Mouse (Mus musculus) kidney, embryonic 14.5 days (tissue): Measurements from ENCODE around the gene Hoxb6. TPM values are rescaled to one million over a fixed set of nuclear protein-coding genes. Genes with fewer than 3 reads are reported as not detected.

ENCODE experiments used
- ATAC-seq: fragments of 200-750 bp; cut with Nextera tagmentation; 2 replicates; pipeline ENCODE4 v1.8.0; 2017; ENCODE audit warnings: moderate number of reproducible peaks, mild to moderate bottlenecking, moderate TSS enrichment, moderate library complexity; ENCODE audit not compliant: low FRiP score, low TSS enrichment
- H3K27ac ChIP-seq: fragments of 300-500 bp; sonication (generic); 2 replicates; pipeline ENCODE4 v1.5.1; 2014; ENCODE audit warnings: low read depth, mild to moderate bottlenecking, low read length, moderate library complexity, mixed read lengths
- H3K27me3 ChIP-seq: fragments of 300-500 bp; sonication (generic); 2 replicates; pipeline ENCODE4 v1.6.1; 2014; ENCODE audit warnings: mild to moderate bottlenecking, low read length; ENCODE audit not compliant: control insufficient read depth, insufficient read depth
- H3K36me3 ChIP-seq: fragments of 300-500 bp; sonication (generic); 2 replicates; pipeline ENCODE4 v1.6.1; 2014; ENCODE audit warnings: low read length, mixed read lengths; ENCODE audit not compliant: control insufficient read depth, insufficient read depth
- H3K4me1 ChIP-seq: fragments of 300-500 bp; sonication (generic); 2 replicates; pipeline ENCODE4 v1.6.1; 2014; ENCODE audit warnings: low read length, mixed read lengths; ENCODE audit not compliant: control insufficient read depth, insufficient read depth
- H3K4me2 ChIP-seq: fragments of 300-500 bp; sonication (generic); replicated peaks from 2 replicates; pipeline ENCODE4 v1.6.1; 2014; ENCODE audit warnings: low read depth, mild to moderate bottlenecking, low read length
- H3K4me3 ChIP-seq: fragments of 300-500 bp; sonication (generic); 2 replicates; pipeline ENCODE4 v1.5.1; 2014; ENCODE audit warnings: mild to moderate bottlenecking, low read length
- H3K9ac ChIP-seq: fragments of 300-500 bp; sonication (generic); 2 replicates; pipeline ENCODE4 v1.6.1; 2014; ENCODE audit warnings: low read depth, mild to moderate bottlenecking, low read length, moderate library complexity
- H3K9me3 ChIP-seq: fragments of 300-500 bp; sonication (generic); 2 replicates; pipeline ENCODE4 v1.6.1; 2016; ENCODE audit warnings: low read length; ENCODE audit not compliant: control insufficient read depth
- WGBS: fragments of 180-500 bp; shearing (Covaris S2); extraction: QIAGEN DNeasy Blood & Tissue Kit; methylation state at CpG from one replicate; pipeline ENCODE4 v1.1.7; 2014; 5-methylcytosine and 5-hydroxymethylcytosine counted together
- polyA plus RNA-seq: library from polyadenylated mRNA; unstranded; fragments of >200 nt; fragmentation: Nextera tagmentation; extraction: Ambion mirVana; gene quantifications from 2 replicates; pipeline ENCODE4 v1.2.1, GENCODE M21; 2014

Gene Hoxb6
- polyA plus RNA-seq, 1 experiment from 2014 or later: 44.1 TPM

DNA sequence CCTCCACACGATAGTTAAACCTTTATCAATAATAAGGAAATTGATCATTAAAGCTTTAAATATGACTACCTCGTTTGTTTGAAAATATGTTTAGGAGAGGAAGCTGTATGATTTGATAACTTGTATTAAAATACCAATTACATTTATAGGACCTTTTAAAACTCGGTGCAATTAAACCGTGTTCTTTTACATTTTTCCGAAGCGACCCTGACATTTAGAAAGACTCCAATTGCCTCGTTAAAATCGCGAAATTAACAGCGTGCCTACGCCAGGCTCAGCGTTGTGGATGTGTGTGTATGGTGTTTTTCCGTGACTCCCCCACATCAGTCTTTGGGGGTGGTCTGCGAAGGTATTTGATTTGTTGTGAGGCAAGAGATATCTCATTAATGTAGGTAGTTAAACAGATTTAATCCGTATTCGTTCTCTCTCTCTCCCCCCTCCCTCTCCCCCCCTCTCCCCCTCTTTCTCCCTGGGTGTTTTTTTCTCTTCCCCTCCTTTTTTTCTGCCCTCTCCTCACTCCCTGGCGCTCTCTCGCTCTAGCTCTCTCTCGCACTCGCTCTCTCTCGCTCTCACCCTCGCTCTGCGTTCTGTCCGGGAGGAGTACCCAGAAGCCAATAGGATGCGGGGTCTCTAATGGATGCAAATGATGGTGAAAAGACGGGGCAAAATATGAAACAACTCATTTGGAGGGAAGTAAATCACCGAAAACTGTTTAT is 10.3 kb upstream of the Hoxb6 start, which contains the start of gene Hoxb8:
TSS of gene Hoxb8 (plus strand) at position 51 of the 716 bp plus-strand sequence.
- Histone ChIP-seq H3K36me3 (no peaks in the 10 kb centered on the region), H3K4me2 (peak within 1 kb of the TSS; percentile 95), H3K9ac (peak within 1 kb of the TSS; percentile 99), H3K27ac (peak within 1 kb of the TSS; percentile 100), H3K9me3 (no peaks in the 10 kb centered on the region), H3K4me1 (peaks cover 27% of the 10 kb centered on the region), H3K4me3 (peak within 1 kb of the TSS; percentile 53), H3K27me3 (no peaks in the 10 kb centered on the region)
- no peak for ATAC-seq
- WGBS: under 1% methylated on average over 27 of the region's 27 CpGs

DNA sequence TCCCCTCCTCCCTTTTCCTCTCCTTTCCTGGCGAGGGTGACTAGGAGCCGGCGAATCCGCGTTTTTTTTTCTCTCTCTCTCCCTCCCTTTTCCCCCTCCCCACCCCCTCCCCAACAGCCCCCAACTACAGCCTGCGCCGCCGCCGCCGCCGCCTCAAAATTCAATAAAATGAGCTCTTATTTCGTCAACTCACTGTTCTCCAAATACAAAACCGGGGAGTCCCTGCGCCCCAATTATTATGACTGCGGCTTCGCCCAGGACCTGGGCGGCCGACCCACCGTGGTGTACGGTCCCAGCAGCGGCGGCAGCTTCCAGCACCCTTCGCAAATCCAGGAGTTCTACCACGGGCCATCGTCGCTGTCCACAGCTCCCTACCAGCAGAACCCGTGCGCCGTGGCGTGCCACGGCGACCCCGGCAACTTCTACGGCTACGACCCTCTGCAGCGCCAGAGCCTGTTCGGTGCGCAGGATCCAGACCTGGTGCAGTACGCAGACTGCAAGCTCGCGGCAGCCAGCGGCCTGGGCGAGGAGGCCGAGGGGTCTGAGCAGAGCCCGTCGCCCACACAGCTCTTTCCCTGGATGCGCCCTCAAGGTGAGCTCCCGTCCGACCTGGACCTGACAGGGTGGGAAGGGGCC is 9.4 kb upstream of the Hoxb6 start:
- Histone ChIP-seq H3K4me2 (peak overlapping the region; percentile 95), H3K4me1 (peaks cover 25% of the 10 kb centered on the region), H3K27ac (peak overlapping the region; percentile 100), H3K9me3 (no peaks in the 10 kb centered on the region), H3K36me3 (no peaks in the 10 kb centered on the region), H3K4me3 (peak overlapping the region; percentile 53), H3K9ac (peak overlapping the region; percentile 99), H3K27me3 (no peaks in the 10 kb centered on the region)
- WGBS: under 1% methylated on average over 49 of the region's 49 CpGs
- no peak for ATAC-seq

DNA sequence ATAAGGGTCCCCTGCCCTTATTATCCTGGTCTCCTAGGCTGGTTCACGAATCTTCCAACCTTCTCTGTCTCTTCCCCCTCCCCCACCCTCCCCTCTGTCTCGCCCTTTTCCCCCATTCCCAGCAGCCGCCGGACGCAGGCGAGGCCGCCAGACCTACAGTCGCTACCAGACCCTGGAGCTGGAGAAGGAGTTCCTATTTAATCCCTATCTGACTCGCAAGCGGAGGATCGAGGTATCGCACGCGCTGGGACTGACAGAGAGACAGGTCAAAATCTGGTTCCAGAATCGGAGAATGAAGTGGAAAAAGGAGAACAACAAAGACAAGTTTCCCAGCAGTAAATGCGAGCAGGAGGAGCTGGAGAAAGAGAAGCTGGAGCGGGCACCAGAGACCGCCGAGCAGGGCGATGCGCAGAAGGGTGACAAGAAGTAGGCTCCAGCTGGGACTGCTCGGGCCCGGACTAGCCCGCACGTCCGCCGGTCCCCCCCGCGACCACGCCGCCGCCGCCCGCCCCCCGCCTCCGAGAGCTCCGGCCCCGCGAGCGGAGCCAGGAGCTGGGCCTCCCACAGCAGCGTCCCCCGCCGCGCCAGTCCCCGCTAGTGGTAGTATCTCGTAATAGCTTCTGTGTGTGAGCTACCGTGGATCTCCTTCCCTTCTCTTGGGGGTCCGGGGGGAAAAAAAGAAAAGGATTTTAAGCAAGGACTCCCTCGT is 8.1 kb upstream of the Hoxb6 start:
- Histone ChIP-seq H3K36me3 (no peaks in the 10 kb centered on the region), H3K27ac (peak overlapping the region; percentile 100), H3K4me1 (peaks cover 27% of the 10 kb centered on the region), H3K4me3 (peak overlapping the region; percentile 53), H3K27me3 (no peaks in the 10 kb centered on the region), H3K9ac (peak overlapping the region; percentile 99), H3K9me3 (no peaks in the 10 kb centered on the region), H3K4me2 (peak overlapping the region; percentile 95)
- ATAC-seq: no peak
- under 1% methylated on average over 49 of the region's 49 CpGs for WGBS

- Histone ChIP-seq H3K9ac (peak overlapping the region; percentile 99), H3K27ac (peak overlapping the region; percentile 100), H3K4me3 (peak overlapping the region; percentile 53), H3K4me2 (peak overlapping the region; percentile 95), H3K4me1 (peaks cover 26% of the 10 kb centered on the region), H3K27me3 (no peaks in the 10 kb centered on the region), H3K36me3 (no peaks in the 10 kb centered on the region), H3K9me3 (no peaks in the 10 kb centered on the region)
- WGBS: under 1% methylated on average over 36 of the region's 37 CpGs
- peak; percentile 91 for ATAC-seq
Observed at GRCm38 (mm10) chr11:96284774-96285734, 7.2 kb upstream of the Hoxb6 start.

- ATAC-seq: no peak
- Histone ChIP-seq H3K27me3 (no peaks in the 10 kb centered on the region), H3K4me3 (peak within 1 kb of the TSS; percentile 53), H3K4me2 (peak within 1 kb of the TSS; percentile 95), H3K9ac (peak within 1 kb of the TSS; percentile 99), H3K4me1 (peaks cover 30% of the 10 kb centered on the region), H3K9me3 (no peaks in the 10 kb centered on the region), H3K36me3 (no peaks in the 10 kb centered on the region), H3K27ac (peak within 1 kb of the TSS; percentile 100)
- under 1% methylated on average over 43 of the region's 43 CpGs for WGBS
Observed at GRCm38 (mm10) chr11:96285771-96286738, 6.2 kb upstream of the Hoxb6 start, which contains the start of gene Hoxb7. Hoxb7 (plus strand) TSS chr11:96286623.

- Histone ChIP-seq H3K27me3 (no peaks in the 10 kb centered on the region), H3K27ac (peak overlapping the region; percentile 100)
- 0 out of 2 replicates have a peak, but pooled peaks have one; percentile 7 for ATAC-seq
Observed at GRCm38 (mm10) chr11:96286739-96287385, 5.4 kb upstream of the Hoxb6 start.

DNA sequence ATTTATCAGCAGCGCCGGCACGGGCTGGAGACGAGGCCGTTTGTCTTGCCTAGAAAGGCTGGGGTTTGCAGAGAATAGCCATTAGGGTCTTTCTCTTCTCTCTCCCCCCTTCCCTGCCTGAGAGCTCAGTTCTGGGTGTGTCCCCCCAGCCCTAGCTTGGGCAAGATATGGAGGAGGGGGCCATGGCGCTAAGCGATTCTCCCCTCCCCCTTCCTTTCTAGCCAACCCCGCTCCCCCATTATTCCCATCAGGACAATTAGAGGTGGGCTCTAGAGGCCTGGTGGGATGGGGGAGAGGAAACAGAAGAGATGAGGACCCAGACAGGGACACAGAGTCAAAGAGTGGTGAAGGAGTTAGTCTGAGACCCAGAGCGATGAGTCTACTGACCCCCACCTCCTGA is 4.9 kb upstream of the Hoxb6 start:
- H3K27me3 ChIP-seq: no peaks in the 10 kb centered on the region
- H3K9ac ChIP-seq: peak overlapping the region; percentile 99
- H3K4me3 ChIP-seq: peak overlapping the region; percentile 53
- H3K36me3 ChIP-seq: no peaks in the 10 kb centered on the region
- peak overlapping the region; percentile 95 for H3K4me2 ChIP-seq
- no peak for ATAC-seq
- H3K9me3 ChIP-seq: no peaks in the 10 kb centered on the region
- WGBS: 0% methylated on average over 9 of the region's 9 CpGs
- peak overlapping the region; percentile 100 for H3K27ac ChIP-seq
- H3K4me1 ChIP-seq: peaks cover 36% of the 10 kb centered on the region

More at GRCm38 (mm10) chr11:96286739-96287385, 5.4 kb upstream of the Hoxb6 start:
- Histone ChIP-seq H3K4me3 (peak overlapping the region; percentile 53), H3K9me3 (no peaks in the 10 kb centered on the region), H3K4me1 (peaks cover 34% of the 10 kb centered on the region), H3K36me3 (no peaks in the 10 kb centered on the region), H3K9ac (peak overlapping the region; percentile 99), H3K4me2 (peak overlapping the region; percentile 95)
- WGBS: under 1% methylated on average over 55 of the region's 55 CpGs
